Mouse (Mus musculus) stomach, embryonic 16.5 days (tissue): Measurements from ENCODE around the gene Sept4. TPM values are rescaled to one million over a fixed set of nuclear protein-coding genes. Genes with fewer than 3 reads are reported as not detected.

Experiments used
- ATAC-seq: fragments of 200-750 bp; cut with Nextera tagmentation; 2 replicates; pipeline ENCODE4 v1.8.0; 2017; ENCODE audit warnings: moderate number of reproducible peaks, moderate TSS enrichment; ENCODE audit not compliant: insufficient read depth, low FRiP score
- H3K27ac ChIP-seq: fragments of 300-500 bp; sonication (generic); 2 replicates; pipeline ENCODE4 v1.5.1; 2014; ENCODE audit warnings: low read length
- H3K27me3 ChIP-seq: fragments of 300-500 bp; sonication (generic); 2 replicates; pipeline ENCODE4 v1.6.1; 2014; ENCODE audit warnings: low read length, control low read depth, mixed read lengths; ENCODE audit not compliant: control insufficient read depth, insufficient read depth
- H3K36me3 ChIP-seq: fragments of 300-500 bp; sonication (generic); 2 replicates; pipeline ENCODE4 v1.6.1; 2014; ENCODE audit warnings: low read length; ENCODE audit not compliant: control insufficient read depth, insufficient read depth
- H3K4me1 ChIP-seq: fragments of 300-500 bp; sonication (generic); 2 replicates; pipeline ENCODE4 v1.6.1; 2014; ENCODE audit warnings: low read length, control low read depth, mixed read lengths; ENCODE audit not compliant: control insufficient read depth, insufficient read depth
- H3K4me2 ChIP-seq: fragments of 300-500 bp; sonication (generic); 2 replicates; pipeline ENCODE4 v1.6.1; 2014; ENCODE audit warnings: low read depth, low read length, mixed read lengths
- H3K4me3 ChIP-seq: fragments of 300-500 bp; sonication (generic); replicated peaks from 2 replicates; pipeline ENCODE4 v1.5.1; 2014; ENCODE audit warnings: mild to moderate bottlenecking, low read length
- H3K9ac ChIP-seq: fragments of 300-500 bp; sonication (generic); 2 replicates; pipeline ENCODE4 v1.6.1; 2014; ENCODE audit warnings: low read length
- H3K9me3 ChIP-seq: fragments of 300-500 bp; sonication (generic); replicated peaks from 2 replicates; pipeline ENCODE4 v1.6.1; 2016; ENCODE audit warnings: low read length, control low read depth; ENCODE audit not compliant: control insufficient read depth
- WGBS: fragments of 180-500 bp; shearing (Covaris S2); extraction: QIAGEN DNeasy Blood & Tissue Kit; methylation state at CpG from one replicate; pipeline ENCODE4 v1.1.7; 2014; 5-methylcytosine and 5-hydroxymethylcytosine counted together
- polyA plus RNA-seq: library from polyadenylated mRNA; unstranded; fragments of >200 nt; fragmentation: Nextera tagmentation; extraction: Ambion mirVana; gene quantifications from 2 replicates; pipeline ENCODE4 v1.2.1, GENCODE M21; 2015

Gene Sept4
- polyA plus RNA-seq, 1 experiment from 2014 or later = 26.7 TPM

DNA sequence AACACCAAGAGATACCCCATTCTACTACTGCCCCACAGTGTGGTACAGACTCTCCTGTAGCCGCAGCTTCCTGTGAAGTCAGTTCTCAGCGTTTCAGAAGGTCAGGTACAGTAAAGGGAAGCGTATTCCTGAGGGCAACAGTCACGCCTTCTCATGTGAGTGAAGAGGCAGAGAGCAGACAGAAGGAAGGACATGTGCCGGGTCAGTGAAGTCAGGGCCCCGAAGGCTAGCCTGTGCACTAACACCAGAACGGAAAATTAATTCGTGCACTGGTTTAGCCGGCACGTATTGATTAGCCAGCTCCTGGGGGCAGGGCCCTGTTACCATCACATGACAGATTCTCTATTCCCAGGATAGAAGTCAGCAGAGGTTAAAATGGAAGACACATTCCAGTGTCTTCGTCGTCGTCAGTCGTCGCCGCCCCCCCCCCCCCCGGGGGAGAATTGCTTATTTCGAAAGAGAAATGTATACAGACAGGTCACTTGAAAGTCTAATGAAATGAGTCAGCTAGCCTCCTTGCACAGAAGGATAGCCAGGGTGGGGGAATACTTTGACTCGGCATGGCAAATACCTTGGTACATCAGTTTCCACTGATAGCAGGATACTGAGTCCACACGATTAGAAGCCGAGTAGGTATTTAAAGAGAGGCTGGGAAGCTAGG, 5.9 kb downstream of the Sept4 start:
- Histone ChIP-seq H3K9me3 (no peaks in the 10 kb centered on the region), H3K4me3 (no peak overlapping the region), H3K4me1 (peaks cover 5% of the 10 kb centered on the region; the same call in 1 of the 2 replicates), H3K4me2 (no peak overlapping the region), H3K36me3 (no peaks in the 10 kb centered on the region), H3K27ac (no peak overlapping the region), H3K27me3 (no peaks in the 10 kb centered on the region), H3K9ac (no peak overlapping the region)
- WGBS = 58% methylated on average over 21 of the region's 21 CpGs
- ATAC-seq = no peak

DNA sequence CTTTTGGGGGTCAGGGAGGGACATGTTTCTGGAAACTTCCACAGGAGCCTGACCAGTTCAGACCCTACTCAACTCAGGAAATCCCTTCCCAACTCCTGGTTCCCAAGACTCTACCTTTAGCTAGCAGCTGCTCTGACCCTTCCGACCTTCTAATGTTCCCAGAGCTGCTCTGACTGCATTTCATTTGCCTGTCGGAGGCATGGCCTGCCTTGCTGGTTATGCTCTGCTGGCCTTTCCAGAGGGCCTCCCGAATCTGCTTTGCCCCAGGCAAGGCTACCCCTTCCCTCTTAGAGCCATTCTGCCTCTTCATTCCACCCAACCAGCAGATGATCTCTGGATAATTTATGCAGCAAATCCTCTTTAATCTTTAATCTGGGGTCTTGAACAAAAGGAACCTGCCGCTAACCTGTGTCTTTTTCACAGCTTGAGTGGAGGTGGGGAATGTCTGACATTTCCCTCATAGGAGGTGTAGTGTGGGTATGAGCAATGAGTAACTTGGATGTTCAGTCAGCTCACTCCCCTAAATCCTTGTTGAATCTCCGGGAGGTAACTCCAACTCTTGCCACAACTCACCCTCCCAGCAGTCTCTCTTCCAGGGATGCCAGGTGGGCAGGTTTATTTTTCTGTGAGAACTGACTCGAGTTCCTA, 9.0 kb downstream of the Sept4 start:
- Histone ChIP-seq H3K9me3 (no peaks in the 10 kb centered on the region), H3K4me3 (peak overlapping the region; percentile 56), H3K4me1 (peaks cover 5% of the 10 kb centered on the region; the same call in 1 of the 2 replicates), H3K36me3 (no peaks in the 10 kb centered on the region), H3K9ac (peak overlapping the region; percentile 64; the same call in 1 of the 2 replicates), H3K4me2 (peak overlapping the region; percentile 83), H3K27ac (no peak overlapping the region), H3K27me3 (no peaks in the 10 kb centered on the region)
- 27% methylated on average over 6 of the region's 6 CpGs for WGBS
- no peak for ATAC-seq

DNA sequence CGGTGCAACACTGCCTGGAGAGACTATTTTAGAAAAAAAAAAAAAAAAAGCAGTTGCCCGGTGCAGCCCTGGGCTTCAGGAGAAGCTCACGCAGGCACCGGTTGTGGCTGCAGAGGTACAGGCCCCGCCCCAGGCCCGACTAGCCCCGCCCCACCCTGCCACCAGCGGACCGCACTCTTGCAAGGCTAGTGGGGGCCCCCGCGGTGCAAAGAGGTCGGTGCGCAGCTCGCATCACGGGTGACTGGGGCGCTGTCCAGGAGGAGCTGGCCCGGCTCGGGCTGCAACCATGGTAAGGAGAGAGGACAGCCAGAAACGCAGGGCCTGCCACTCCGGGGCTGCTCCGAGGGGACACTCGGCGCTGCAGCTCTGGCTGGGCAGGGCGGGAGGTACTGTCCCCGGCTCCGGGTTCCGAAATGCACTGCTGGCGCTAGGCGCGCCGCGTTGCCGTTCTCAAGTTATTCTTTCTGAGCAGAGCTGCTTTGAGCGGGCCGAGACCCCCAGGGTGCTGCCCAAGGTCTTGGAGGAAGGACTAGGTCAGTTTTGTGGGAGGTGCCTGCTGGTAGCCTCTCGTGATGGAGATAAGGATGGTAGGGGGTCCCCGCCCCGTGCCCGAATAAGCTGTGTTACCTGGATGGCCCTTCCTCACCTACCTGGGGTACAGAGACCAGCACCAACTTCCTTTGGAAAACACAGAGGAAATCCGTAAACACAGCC, 9.7 kb downstream of the Sept4 start:
- ATAC-seq = peak; percentile 79
- no peaks in the 10 kb centered on the region for H3K9me3 ChIP-seq
- peak overlapping the region; percentile 29; the same call in 1 of the 2 replicates for H3K27ac ChIP-seq
- WGBS = under 1% methylated on average over 40 of the region's 40 CpGs
- H3K9ac ChIP-seq = peak overlapping the region; percentile 64
- H3K36me3 ChIP-seq = no peaks in the 10 kb centered on the region
- H3K27me3 ChIP-seq = no peaks in the 10 kb centered on the region
- H3K4me2 ChIP-seq = peak overlapping the region; percentile 83
- peak overlapping the region; percentile 56 for H3K4me3 ChIP-seq
- H3K4me1 ChIP-seq = peaks cover 5% of the 10 kb centered on the region; the same call in 1 of the 2 replicates

DNA sequence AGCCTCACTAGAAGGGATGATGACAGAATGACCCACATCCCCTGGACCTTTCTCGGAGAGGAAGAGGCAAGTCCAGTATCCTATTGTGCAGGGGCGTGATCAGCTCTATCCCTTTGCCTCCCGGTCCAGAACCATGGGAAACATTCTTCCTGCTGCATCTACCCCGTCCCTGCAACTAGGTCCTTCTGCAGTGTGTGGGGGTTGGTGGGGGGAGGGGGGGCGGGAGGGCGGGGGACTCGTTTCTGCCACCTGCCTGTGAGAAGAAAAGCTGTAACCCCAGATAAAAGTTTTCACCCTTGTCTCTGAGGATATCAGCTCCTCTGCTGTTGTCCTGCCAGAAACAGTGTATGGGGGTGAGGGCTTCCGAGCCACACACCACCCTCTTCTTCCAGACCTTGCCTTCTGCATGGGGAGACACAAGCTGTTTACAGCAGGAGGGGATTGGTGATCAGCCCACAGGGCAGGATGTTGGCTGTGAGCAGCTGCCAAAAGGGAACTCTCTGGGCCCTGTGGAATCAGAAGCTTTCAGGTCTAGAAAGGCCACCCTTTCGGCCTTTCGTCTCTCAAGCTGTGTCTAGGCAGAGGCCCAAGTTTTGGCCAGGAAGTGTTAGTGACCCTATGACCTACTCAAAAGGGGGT, 10.4 kb downstream of the Sept4 start:
- Histone ChIP-seq H3K4me3 (peak overlapping the region; percentile 56), H3K4me1 (peaks cover 5% of the 10 kb centered on the region; the same call in 1 of the 2 replicates), H3K9ac (peak overlapping the region; percentile 64; the same call in 1 of the 2 replicates), H3K4me2 (peak overlapping the region; percentile 83), H3K27me3 (no peaks in the 10 kb centered on the region), H3K9me3 (no peaks in the 10 kb centered on the region), H3K36me3 (no peaks in the 10 kb centered on the region), H3K27ac (peak overlapping the region; percentile 29; the same call in 1 of the 2 replicates)
- 21% methylated on average over 10 of the region's 10 CpGs for WGBS
- ATAC-seq = peak; percentile 44; the same call in 1 of the 2 replicates

DNA sequence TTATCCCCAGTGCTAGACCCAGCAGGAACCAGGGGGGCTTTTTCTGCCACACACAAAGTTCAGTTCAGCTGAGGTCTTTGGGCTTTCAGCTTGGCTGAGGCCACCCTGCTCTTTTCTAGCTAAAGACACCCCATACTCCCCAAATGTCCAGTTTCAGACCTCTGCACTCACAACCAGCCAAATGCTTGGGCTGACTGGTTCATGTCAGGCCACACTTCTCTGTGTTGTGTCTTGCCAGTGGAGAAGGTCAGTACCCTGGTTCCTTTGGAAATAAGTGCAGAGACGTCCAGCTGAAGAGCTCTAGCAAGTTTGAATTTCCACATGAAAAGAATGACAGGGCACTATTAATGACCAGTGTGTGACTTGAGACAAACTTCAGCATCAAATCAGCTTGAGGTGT, 11.0 kb downstream of the Sept4 start:
- 53% methylated on average over 1 of the region's 1 CpGs for WGBS
- Histone ChIP-seq H3K4me1 (peaks cover 5% of the 10 kb centered on the region; the same call in 1 of the 2 replicates), H3K9me3 (no peaks in the 10 kb centered on the region), H3K9ac (no peak overlapping the region), H3K4me2 (no peak overlapping the region), H3K27ac (peak overlapping the region; percentile 13; the same call in 1 of the 2 replicates), H3K4me3 (no peak overlapping the region), H3K36me3 (no peaks in the 10 kb centered on the region), H3K27me3 (no peaks in the 10 kb centered on the region)
- ATAC-seq = no peak

DNA sequence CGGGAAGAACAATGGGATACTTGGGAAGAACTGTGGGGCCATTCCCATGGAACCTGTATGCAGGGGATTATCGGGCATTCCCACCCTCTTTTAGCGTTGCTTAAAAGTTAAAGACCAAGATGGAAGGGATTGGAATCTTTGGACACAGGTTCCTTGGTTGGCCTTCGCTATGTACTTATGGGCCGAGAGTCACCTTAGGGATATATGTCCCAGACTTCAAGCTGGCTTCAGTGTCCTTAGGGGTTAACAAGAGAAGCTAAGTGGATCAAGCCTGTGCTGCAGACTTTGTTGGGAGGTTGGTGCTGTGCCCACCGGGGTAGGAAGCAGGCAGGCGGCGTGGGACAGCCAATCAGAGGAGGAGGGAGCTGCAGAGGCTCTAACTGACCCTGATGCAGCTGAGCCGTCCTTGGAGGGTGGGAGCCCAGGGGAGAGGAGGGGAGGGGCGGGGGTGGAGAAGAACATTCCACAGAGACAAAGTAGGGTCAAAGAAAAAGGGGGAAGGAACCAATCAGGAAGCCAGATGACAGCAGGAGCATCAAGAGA, 11.9 kb downstream of the Sept4 start:
- no peak for ATAC-seq
- 47% methylated on average over 10 of the region's 10 CpGs for WGBS
- no peaks in the 10 kb centered on the region for H3K27me3 ChIP-seq

DNA sequence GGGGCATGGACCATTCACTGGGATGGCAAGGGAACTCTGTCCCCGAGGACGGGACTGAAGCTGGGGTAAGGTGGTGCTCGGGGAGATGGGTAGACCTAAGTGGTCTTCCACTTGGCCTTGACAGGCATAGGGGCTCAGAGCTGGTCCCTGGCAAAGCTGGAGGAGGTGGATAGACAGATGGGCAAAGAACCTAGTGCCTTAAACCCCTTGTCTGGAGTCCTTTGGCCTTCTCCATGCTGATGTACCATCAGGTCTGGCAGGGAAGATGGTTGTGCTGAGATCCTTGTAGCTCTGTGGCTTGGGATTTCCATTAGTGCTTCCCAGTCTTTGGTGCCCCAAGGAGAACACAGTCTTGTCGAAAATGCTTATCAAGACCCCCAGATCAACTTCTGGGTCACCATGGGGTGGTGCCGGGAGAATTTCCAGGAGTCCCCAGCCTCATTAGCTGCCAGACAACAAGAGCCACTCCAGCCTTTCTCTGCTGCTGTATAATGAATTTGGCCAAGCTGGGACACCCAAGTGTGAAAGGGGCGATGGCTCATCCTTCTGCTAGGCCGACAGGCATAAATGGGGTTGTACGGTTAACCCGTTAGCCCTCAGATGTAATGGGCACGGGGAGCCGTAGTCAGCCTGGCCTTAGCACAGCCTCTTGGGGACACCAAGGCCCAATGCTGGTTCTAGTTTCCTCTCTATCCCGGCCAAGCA, 12.6 kb downstream of the Sept4 start:
- no peaks in the 10 kb centered on the region for H3K36me3 ChIP-seq
- no peak for ATAC-seq
- H3K27ac ChIP-seq = no peak overlapping the region

More for the DNA sequence above, 11.9 kb downstream of the Sept4 start:
- Histone ChIP-seq H3K9me3 (no peaks in the 10 kb centered on the region), H3K9ac (no peak overlapping the region), H3K4me1 (peaks cover 5% of the 10 kb centered on the region; the same call in 1 of the 2 replicates), H3K36me3 (no peaks in the 10 kb centered on the region), H3K27ac (no peak overlapping the region), H3K4me3 (no peak overlapping the region), H3K4me2 (no peak overlapping the region)

More for the DNA sequence above, 12.6 kb downstream of the Sept4 start:
- H3K9me3 ChIP-seq = no peaks in the 10 kb centered on the region
- no peaks in the 10 kb centered on the region for H3K27me3 ChIP-seq
- 83% methylated on average over 12 of the region's 12 CpGs for WGBS
- H3K9ac ChIP-seq = no peak overlapping the region
- H3K4me3 ChIP-seq = no peak overlapping the region
- H3K4me2 ChIP-seq = no peak overlapping the region
- peaks cover 5% of the 10 kb centered on the region; the same call in 1 of the 2 replicates for H3K4me1 ChIP-seq
